Mouse (Mus musculus): ENCODE results near the gene Cd24a.
A peak's percentile ranks its signal among the peaks of the same experiment; 100 is the strongest.

Gene Cd24a

DNA sequence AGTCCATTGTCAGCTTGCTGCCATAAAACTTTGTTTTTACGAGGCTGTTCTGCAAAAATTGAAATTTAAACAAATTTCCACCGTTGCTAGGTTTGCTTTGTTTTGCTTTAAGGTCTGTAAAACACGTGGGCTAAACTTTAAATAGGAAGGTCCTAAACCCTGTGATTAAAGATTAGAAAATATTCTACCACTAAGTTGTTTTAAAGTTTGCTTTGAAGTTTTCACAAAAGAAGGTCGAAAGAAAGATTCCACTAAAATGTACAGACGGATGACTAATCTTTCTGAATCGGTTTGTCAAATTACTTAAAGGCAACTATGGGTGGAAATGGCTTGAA, at the start of gene Cd24a:
Cd24a (plus strand) TSS at position 288 of the 335 bp plus-strand sequence.
- no peak for DNase-seq (ENCODE audit: low spot score)

DNA sequence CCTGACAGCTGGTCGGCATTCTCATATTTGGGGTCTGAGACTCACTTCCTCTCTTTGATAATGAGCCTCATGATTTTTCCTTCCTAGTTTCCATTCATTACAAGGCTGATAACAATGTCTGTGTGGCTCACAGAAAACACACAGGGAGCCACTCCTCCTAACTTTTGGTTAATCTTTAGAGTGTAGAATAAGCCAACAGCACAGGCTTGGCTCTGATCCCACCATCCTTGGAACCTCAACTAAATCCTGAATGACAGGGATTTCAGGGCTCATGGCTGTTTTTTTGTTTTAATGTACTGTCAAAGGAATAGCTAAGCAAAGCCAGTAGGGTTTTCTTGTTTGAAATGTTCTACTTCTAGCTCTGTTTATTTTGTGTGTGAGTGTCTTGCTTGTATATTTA, 43.7 kb upstream of the Cd24a start:
- DNase-seq (ENCODE audit: low spot score): no peak

DNA sequence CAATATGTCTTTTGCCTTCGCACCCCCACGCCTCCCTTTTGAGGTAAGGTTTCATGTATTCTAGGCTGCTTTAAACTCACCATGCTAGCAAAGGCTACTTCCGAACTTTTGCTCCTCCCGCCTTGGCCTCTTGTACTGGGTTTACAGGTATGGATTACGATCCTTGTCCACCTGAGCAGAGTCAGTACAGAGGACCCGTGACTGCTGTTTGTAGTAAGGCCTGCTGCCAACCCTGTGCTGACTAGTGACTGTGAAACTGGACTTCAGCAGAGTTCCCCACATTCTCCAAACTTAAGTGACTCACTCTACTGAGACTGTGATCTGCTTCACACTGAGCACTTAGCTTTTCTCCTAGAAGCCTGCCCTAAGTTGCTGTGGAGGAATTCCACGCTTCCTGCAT, 40.4 kb upstream of the Cd24a start:
- no peak for DNase-seq (ENCODE audit: low spot score)

DNA sequence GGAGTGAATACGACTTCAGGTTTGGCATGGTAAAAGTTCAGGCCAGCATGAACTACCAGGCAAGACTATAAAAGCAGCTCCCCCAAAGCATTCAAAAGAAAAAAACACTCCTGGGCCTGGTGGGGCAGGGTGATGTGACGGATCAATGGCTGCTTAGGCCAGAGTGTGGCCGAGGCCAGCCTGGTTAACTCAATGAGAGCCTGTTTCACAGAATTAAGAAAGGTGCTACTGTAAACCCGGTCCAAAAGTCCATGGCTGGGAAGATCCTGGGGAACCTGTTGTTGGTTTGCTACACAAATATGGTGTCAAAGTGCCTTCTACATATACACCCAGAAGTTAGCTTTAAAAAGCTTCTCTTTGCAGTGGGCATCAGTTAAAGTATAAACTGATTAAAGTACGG, 39.3 kb upstream of the Cd24a start:
- no peak for DNase-seq (ENCODE audit: low spot score)

DNA sequence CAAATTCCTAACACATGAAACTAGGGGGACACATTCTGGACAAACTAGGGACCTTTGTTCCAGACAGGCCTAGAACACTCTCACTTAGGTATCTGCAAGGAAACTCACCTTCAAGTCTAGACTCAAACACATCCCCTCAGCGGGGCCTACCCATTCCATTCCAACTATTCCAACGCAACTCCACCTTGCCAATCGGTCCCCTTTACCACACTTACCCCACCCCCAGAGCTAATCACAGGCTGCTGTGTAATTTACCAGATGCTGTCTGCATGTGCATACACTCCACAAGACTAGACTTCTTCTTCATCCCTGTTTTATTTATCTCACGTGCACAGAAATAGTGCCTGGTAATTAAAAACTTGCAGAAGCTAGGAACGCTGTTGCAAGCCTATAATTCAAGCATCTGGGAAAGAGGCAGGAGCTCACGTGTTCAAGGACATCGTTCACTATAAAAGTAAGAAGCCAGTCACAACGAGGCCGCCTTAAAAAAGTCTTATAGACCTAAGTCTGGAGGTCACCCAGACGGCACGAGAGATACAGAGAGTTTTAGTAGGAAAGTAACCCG, 38.3 kb upstream of the Cd24a start:
- no peak for DNase-seq (ENCODE audit: low spot score)

DNA sequence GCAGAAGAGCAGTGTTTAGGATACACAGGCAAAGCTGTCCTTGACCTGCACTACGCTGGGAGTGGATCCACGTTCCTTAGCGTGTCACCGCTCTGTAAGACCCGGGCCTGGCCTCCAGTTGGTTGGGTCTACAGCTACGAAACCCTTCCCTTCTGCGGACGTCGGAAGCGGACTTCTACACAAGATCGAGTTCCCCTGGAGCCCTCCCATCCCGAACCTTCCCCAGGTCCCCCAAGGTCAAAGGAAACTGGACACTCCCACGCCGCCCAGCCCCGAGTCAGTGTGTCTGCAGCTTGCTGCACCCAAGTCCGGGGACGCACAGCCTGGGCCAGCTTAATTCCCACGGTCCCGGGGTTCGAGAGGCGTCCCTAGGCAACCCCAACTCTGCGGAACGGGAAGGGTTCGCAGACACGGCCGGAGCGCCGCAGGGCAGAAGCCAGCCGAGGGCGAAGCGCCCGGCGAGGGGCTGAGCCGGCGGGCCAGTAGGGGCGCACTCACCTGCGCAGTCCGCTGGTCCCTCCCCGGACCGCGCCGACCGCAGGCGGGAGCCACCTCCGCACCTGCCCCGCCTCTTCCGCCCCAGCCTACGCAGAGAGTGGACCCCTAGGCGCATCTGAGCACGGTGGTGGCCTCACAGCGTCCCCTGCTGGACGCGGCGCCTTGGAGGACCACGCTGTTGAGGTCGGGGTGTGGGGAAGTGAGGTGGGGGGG, 37.5 kb upstream of the Cd24a start, which contains the start of gene 1700021F05Rik:
1700021F05Rik (minus strand) TSS at position 553 of the 711 bp plus-strand sequence.
- peak; percentile 96 for DNase-seq (ENCODE audit: low spot score)

DNA sequence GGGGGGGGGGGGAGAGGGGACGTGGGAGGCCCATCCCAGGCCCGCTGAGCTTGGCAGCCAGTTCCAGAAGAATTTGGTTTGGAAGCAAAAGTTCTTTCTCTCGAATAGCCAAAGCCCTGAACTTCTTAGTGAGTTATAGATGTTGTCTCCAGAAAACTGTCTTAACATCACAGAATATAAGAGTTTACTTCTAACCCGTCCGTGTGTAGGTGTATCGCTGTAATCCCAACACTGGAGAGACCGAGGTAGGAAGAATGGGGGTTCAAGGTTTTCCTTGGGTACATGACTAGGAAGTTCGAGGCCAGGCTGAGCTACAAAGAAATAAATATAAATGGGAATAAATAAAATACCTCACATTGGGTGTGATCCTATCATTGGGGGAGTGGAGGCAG, 36.9 kb upstream of the Cd24a start:
- DNase-seq (ENCODE audit: low spot score): no peak

DNA sequence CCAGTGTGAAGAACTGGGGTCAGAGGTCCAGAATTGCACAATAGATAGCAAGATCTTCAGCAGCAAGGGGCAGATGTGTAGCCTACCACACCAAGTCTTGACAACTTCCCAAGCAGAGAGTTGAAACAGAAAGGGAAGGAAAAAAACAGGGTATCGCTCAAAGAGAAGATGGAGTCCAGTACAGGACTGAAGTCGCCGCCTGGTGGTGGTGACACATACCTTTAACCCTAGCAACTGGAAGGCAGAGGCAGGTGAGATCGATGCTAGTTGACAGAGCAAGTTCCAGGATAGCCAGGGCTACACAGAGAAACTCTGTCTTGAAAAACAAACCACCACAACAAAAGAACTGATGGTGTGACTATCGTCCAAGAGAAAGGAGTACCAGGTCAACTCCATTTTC, 28.7 kb upstream of the Cd24a start:
- DNase-seq (ENCODE audit: low spot score): no peak

DNA sequence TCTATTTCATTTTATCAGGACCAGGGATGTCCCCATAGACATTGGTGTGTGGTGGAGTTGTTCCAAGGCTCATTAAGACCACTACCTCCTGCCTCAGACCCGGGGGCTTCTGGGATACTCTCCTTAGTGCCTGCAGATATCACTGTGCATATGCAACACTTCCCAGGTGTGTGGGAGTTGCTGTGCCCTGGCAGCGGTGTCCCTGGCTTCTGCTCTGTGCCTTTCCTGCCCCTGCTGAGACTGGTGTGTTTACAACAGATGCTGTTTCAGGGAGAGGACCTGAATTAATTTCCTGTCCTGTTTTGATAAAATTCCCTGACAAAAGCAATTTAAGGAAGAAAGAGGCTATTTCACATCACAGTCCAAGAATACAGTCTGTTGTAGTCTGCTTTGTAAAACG, 27.2 kb upstream of the Cd24a start:
- no peak for DNase-seq (ENCODE audit: low spot score)

DNA sequence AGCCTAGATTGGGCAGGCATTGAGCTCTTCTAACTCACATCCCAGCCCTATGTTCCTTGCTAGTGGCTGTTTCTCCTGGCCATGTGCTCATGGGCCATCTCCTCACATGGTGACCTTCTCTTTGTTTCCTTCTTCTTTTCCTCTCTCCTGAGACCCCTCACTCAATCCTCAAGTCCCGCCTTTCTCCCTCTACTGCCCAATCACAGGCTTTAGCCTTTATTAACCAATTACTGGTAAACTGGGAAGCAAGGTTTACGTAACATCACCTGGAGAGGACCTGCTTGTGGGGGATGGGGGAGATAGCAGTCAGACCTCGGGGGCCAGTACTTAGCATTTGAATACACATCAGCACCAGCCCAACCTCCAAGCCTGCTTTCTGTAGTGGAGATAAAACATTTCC, 26.7 kb upstream of the Cd24a start:
- no peak for DNase-seq (ENCODE audit: low spot score)

DNA sequence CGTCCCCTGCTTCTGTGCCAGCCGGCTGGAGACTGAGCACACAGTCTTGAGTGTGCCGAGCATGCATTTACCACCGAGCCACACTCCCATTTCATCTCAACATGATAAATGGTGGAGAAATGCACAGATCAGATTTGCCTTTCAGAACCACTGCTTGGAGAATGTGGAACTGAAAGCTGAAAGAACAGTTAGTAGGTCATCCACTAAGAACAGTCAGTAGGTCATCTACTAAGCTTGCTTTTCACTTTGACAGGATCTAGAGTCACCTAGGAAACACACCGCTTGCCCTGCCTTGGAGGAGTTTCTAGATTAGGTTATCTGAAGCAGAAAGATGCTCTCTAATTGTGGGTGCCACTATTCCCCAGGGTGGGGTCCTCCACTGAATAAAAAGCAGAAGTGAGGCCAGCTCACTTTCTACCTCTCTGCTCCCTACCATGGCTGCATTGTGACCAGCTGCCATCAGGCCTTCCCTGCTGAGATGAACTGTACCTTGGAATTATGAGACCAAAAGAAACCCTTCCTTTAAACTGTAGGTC, 20.4 kb upstream of the Cd24a start:
- no peak for DNase-seq (ENCODE audit: low spot score)

DNA sequence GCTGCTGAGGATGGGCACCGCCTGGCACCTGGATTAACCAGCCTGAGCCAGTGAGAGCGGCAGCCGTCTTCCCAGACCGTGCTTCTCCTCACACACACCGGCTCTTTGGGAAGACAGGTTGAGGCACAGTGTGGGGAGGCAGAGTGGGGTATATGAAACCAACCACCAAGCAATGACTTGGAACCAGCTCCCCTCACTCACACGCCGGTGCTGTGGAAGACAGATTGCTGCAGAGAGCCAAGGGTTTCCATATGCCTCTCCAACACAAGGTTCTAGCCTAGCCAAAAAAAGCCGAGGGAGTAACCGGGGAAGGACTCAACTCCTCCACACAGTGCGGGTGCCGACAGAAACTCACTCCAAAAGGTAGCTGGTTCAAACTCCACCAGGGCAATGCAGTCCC, 18.8 kb upstream of the Cd24a start:
- no peak for DNase-seq (ENCODE audit: low spot score)

DNA sequence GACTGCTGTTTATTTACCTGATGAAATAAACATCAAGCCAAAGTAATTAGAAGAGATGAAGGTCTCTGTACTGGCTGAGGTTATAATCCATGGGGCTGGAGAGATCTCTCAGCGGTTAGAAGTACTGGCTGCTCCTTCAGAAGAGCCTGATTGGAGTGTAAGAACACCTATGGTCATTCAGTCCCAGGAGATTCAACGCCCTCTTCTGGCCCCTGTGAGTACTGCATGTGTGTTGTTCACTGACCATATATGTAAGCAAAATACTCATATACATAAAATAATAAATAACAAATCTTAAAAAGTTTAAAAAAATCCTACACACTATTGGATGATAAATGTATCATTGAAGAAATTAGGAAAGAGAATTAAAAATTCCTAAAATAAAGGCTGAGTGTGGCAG, 17.3 kb upstream of the Cd24a start:
- no peak for DNase-seq (ENCODE audit: low spot score)

DNA sequence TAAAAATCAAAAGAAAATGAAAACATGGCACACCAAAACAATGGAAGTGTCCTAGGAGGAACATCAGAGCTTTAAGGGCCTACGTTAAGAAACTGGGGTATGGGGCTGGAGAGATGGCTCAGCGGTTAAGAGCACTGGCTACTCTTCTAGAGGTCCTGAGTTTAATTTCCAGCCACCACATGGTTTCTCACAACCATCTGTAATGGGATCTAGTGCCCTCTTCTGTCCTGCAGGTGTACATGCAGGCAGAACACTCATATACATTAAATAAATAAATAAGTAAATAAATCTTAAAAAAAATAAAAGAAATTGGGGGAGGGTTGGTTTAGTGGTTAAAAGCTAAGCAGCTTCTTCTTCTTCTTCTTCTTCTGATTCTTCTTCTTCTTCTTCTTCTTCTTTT, 16.8 kb upstream of the Cd24a start:
- DNase-seq (ENCODE audit: low spot score): no peak

DNA sequence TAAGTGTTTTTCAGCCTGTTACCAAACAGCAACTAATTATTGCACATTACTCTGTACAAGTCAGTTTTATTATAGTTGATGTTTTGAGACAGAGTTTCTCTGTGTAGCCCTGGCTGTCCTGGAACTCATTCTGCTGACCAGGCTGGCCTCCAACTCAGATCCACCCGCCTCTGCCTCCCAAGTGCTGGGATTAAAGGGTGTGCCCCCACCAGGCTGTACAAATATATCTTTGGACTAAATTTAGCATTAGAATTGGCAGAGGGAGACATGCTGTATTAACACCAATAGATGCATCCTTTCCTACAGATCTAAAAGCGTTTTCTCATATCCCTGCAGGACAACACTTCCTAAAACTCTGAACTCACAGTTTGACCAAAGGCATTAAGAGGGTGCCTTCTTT, 3.7 kb upstream of the Cd24a start:
- DNase-seq (ENCODE audit: low spot score): no peak

DNA sequence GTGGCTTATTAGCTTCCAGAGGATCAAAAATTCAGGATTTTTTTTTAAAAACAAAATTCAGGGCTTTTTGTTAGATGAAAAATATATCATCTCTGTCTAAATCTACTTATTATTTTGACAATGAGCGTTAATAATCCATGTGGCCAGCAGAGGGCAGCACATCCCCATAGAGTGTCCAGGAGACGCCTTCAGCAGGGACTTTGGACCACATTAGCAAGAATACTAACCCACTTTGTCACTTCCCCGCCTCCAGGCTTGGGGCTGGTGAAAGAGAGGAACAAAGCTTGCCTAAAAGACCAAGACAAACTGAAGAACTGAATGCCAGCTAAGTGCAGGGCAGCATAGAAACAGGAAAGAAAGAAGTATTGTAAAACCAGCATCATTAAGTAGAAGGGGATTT, 3.1 kb upstream of the Cd24a start:
- peak; percentile 81 for DNase-seq (ENCODE audit: low spot score)

DNA sequence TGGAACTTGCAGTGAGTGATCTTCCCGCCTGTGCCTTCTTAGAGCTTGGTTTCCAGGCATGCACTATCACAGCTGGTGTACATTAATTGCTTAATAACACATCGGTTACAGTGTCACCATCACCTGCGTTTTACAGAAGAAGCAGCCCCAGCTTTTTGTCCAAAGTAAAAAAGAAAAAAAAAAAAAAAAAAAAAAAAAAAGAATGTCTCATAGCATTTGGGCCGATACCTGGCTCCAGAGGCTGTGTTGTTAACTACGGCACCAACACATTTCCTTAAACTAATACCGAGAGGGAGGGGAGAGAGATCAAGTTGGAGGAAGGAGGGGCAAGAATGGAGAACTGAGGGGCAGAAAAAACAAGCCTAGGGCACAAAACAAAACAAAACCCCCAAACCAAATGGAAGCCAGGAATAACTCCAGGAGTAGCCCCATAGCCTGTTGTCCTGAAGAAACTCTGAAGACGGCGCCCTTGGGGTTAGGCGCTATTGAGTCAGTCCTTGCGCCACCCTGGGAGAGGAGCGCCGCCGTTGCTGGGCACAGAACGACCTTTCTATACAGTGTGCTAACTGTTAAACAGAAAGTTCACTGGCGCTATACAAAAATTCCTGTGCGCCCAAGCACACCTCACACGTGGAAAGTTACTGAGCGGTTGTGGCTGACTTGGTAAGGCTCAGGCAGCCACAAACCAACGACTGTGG, 636 bp upstream of the Cd24a start:
- no peak for DNase-seq (ENCODE audit: low spot score)

DNA sequence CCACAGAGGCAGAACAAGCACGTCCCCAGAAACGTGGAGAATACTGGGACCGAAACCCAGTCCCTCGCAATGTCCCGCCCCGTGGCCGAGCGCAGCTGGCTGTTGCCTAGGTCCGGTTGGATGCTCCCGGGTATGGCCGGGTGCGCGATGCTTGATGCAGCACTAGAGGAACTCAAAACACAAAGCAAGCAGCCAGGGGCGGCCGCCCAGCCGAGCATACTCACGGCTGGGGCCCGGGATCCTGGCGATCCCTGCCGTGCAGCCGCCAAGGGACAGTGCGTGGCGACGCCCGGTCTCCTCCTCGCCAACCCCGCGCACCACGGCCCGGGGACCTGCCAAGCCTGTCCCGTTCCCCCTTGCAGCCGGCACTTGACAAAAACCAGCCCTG, 276 bp downstream of the Cd24a start:
- DNase-seq (ENCODE audit: low spot score): peak; percentile 32

DNA sequence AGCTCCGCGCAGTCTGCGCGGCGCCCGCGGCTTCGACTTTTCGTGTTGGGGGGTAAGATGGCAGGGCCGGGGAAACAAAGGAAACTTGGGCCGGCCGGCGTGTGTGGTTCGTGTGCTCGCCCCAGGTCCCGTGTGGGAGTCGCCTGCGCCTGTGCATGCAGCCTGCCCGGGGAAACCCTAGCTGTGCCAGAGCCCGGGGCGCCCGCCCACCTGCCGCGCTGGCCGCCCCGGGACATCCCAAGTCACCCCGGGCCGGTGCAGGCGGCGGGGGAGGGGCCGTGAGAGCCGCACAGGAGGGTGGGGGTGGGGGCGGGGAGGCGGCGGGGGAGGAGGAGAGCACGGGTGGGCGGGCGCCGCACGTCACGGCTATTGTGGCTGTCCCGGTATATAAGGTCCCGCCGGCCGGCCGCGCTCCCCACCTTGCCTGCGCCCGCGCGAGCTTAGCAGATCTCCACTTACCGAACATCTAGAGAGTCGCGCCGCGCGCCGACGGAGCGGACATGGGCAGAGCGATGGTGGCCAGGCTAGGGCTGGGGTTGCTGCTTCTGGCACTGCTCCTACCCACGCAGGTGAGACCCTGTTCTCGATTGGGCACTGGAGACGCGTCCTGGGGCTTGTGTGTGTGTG, 783 bp downstream of the Cd24a start:
- DNase-seq (ENCODE audit: low spot score): peak; percentile 63

DNA sequence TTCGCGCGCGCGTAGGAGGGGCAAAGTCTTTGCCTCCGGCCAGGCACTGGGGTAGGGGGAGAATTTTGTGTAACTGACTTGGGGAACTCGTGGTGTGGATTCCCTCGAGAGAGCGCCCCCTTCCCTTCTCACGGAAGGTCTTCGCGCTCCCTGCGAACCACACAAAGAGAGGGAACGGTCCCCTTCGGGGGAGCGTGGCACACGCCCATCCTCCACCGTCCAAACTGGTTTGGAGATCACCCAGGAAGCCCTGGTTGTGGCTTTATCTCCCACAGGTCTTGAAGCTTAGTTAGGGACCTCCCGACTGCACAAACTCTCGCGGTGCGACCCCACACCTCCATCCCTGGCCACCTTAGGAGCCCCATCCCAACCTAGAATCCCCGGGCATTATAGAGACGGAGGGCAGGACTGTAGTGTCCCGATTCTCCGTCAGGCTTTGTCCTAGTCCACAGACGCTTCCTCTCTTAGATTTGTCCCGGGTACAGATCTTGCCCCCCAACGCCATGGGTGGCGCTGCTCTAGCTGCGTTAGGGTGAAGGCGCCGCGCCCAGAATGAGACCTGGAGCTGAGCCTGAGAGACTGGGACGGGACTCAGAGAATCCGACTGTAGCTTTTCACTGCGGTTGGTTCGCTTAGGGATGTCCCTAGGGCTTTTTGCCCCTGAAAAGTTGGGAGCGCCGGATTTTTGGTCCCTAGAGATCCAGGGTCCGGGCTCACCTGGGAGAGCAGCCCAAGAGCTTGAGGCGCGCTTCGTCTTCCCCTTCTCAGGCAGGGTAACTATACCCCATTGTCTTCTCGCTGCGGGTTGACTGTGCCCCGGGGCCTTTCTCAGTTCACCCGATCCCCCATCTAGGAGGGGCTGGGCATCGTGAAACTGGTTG, 1.5 kb downstream of the Cd24a start:
- peak; percentile 21 for DNase-seq (ENCODE audit: low spot score)

DNA sequence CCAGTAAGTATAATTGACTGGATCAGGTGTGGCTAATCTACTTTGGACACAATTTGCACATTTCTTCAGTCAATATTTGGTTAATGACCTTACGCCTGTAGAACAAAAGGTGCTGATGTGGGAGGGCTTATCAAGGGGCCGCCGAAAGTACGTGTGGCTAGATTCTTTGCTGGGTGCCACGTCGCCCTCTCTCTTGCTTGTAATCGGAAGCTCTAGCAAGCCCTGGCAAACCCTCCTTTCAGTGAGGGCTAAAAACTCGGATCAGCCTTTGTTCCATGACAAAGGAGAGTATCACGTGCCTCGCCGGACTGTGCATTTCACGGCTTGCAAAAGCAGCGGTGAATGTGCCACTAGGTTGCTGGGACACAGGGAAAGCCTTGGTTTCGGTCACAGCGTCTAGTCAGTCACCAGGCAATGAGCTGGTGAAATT, 2.6 kb downstream of the Cd24a start:
- DNase-seq (ENCODE audit: low spot score): peak; percentile 12

DNA sequence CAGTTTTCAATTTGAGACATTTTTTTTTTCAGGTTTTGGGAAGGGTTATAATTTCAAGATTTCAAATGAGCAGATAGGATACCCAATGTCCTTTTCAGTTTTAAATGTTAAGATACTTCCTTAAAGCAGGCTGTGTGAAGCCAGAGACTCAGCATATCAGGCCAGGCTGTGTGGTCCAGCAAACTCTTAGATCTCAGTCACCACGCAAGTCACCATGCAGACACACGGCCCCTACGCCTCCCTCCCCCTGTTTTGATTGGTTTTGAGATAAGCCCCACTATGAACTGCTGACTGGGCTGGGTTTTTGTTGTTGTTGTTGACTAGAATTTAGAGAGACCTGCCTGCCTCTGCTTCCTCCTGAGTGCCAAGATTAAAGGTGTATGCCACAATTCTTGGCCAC, 3.2 kb downstream of the Cd24a start:
- DNase-seq (ENCODE audit: low spot score): no peak

Measured in ovary, postnatal 14 days (tissue).